8 mouse cellular contexts compared by ENCODE assay signal in genomic region chr14:76153003-76153675, GRCm38 (mm10). TPM values are rescaled to one million over a fixed set of nuclear protein-coding genes. Genes with fewer than 3 reads are reported as not detected.
DNase-seq lines count a peak whose midpoint lies in the region; ATAC-seq and TF ChIP-seq lines count a peak whose summit lies in the region.

No protein-coding gene starts in this region.

- no peaks in the 10 kb centered on the region for H3K9me3 ChIP-seq in kidney, postnatal 0 days (replicated peaks; ENCODE audit: low read length)
- no peaks in the 10 kb centered on the region for H3K9me3 ChIP-seq in ES-Bruce4 (replicated peaks; ENCODE audit: control insufficient read depth, insufficient read depth, low read length, poor library complexity, severe bottlenecking)
- H3K9me3 ChIP-seq in heart, postnatal 0 days (replicated peaks; ENCODE audit: control insufficient read depth, low read length): no peaks in the 10 kb centered on the region
- H3K9me3 ChIP-seq in liver, embryonic 13.5 days (replicated peaks): no peaks in the 10 kb centered on the region

- no peak for TF ChIP-seq POLR2A in ES-Bruce4 (IDR thresholded peaks at IDR 0.05; ENCODE audit: insufficient read depth, low read length)

- H3K36me3 ChIP-seq in kidney, postnatal 0 days (ENCODE audit: insufficient read depth, low read length): no peaks in the 10 kb centered on the region
- no peaks in the 10 kb centered on the region for H3K36me3 ChIP-seq in ES-Bruce4 (ENCODE audit: control insufficient read depth, insufficient read depth, low read length, poor library complexity, severe bottlenecking)
- no peaks in the 10 kb centered on the region for H3K36me3 ChIP-seq in heart, postnatal 0 days (replicated peaks; ENCODE audit: control insufficient read depth, insufficient read depth, low read length)
- H3K36me3 ChIP-seq in liver, embryonic 13.5 days: no peaks in the 10 kb centered on the region

- peak overlapping the region; percentile 21 for H3K4me3 ChIP-seq in kidney, postnatal 0 days (replicated peaks; ENCODE audit: low read depth, low read length)
- peak overlapping the region; percentile 83 for H3K4me3 ChIP-seq in ES-Bruce4 (ENCODE audit: low read depth, low read length)
- H3K4me3 ChIP-seq in heart, postnatal 0 days (ENCODE audit: low read depth, low read length): peak overlapping the region; percentile 90
- H3K4me3 ChIP-seq in liver, embryonic 13.5 days (replicated peaks): peak overlapping the region; percentile 81

- TF ChIP-seq EP300 in ES-Bruce4 (IDR thresholded peaks at IDR 0.05; ENCODE audit: insufficient read depth, low read depth, low read length): no peak
- TF ChIP-seq EP300 in heart, postnatal 0 days (IDR thresholded peaks at IDR 0.05; ENCODE audit: low read depth): no peak

- H3K4me2 ChIP-seq in kidney, postnatal 0 days (ENCODE audit: low read length): peak overlapping the region; percentile 73
- H3K4me2 ChIP-seq in heart, postnatal 0 days (ENCODE audit: low read depth, low read length): peak overlapping the region; percentile 91
- H3K4me2 ChIP-seq in liver, embryonic 13.5 days: peak overlapping the region; percentile 83

- no peak for TF ChIP-seq CTCF in kidney, postnatal 0 days (IDR thresholded peaks at IDR 0.05; ENCODE audit: low read depth)
- TF ChIP-seq CTCF in ES-Bruce4 (IDR thresholded peaks at IDR 0.05; ENCODE audit: low read depth, low read length): no peak
- no peak for TF ChIP-seq CTCF in heart, postnatal 0 days (IDR thresholded peaks at IDR 0.05; ENCODE audit: low read depth)

- H3K4me1 ChIP-seq in kidney, postnatal 0 days (replicated peaks; ENCODE audit: insufficient read depth, low read length): 0 out of 2 replicates have a peak, but pooled peaks cover 9% of the 10 kb centered on the region
- H3K4me1 ChIP-seq in ES-Bruce4 (ENCODE audit: control insufficient read depth, insufficient read depth, low read length): no peaks in the 10 kb centered on the region
- H3K4me1 ChIP-seq in heart, postnatal 0 days (ENCODE audit: control insufficient read depth, insufficient read depth): peaks cover 18% of the 10 kb centered on the region
- H3K4me1 ChIP-seq in liver, embryonic 13.5 days (replicated peaks): peaks cover 58% of the 10 kb centered on the region

- H3K9ac ChIP-seq in kidney, postnatal 0 days (ENCODE audit: low read depth, low read length): peak overlapping the region; percentile 29; the same call in 1 of the 2 replicates
- peak overlapping the region; percentile 51 for H3K9ac ChIP-seq in ES-Bruce4 (ENCODE audit: low read depth, poor library complexity, severe bottlenecking)
- H3K9ac ChIP-seq in heart, postnatal 0 days (replicated peaks; ENCODE audit: low read depth, low read length): peak overlapping the region; percentile 47
- peak overlapping the region; percentile 67 for H3K9ac ChIP-seq in liver, embryonic 13.5 days

- DNase-seq in kidney, postnatal 0 days (ENCODE audit: low spot score): peak; percentile 68
- DNase-seq in kidney, postnatal 25 days: no peak
- DNase-seq in embryo, embryonic 10 days (ENCODE audit: low spot score): peak; percentile 47
- DNase-seq in heart, postnatal 0 days (ENCODE audit: low spot score): no peak
- DNase-seq in liver, embryonic 13.5 days: peak; percentile 31
- DNase-seq in retina, postnatal 7 days (ENCODE audit: low read depth, low spot score): peak; percentile 11
- no peak for DNase-seq in urinary bladder, postnatal 36 days (ENCODE audit: low spot score in 2 of 2)

- ATAC-seq in kidney, postnatal 0 days (replicated peaks; ENCODE audit: low FRiP score, low read depth): 0 out of 2 replicates have a peak, but pooled peaks have one; percentile 3
- ATAC-seq in heart, postnatal 0 days (ENCODE audit: insufficient read depth, low read depth): no peak
- ATAC-seq in liver, embryonic 13.5 days (ENCODE audit: low read depth): peak; percentile 9

- H3K27ac ChIP-seq in kidney, postnatal 0 days: peak overlapping the region; percentile 99
- H3K27ac ChIP-seq in ES-Bruce4 (ENCODE audit: insufficient read depth, low read length): peak overlapping the region; percentile 66
- H3K27ac ChIP-seq in heart, postnatal 0 days (ENCODE audit: low read depth): peak overlapping the region; percentile 100
- peak overlapping the region; percentile 76 for H3K27ac ChIP-seq in liver, embryonic 13.5 days

- WGBS in kidney, postnatal 0 days: 5% methylated on average over 24 of the region's 24 CpGs
- WGBS in heart, postnatal 0 days: 2% methylated on average over 24 of the region's 24 CpGs
- 3% methylated on average over 24 of the region's 24 CpGs for WGBS in liver, embryonic 13.5 days (ENCODE audit: insufficient replicate concordance)

- H3K27me3 ChIP-seq in kidney, postnatal 0 days (ENCODE audit: insufficient read depth, low read length): no peaks in the 10 kb centered on the region
- H3K27me3 ChIP-seq in ES-Bruce4 (ENCODE audit: control insufficient read depth, insufficient read depth, low read length, poor library complexity, severe bottlenecking): no peaks in the 10 kb centered on the region
- H3K27me3 ChIP-seq in heart, postnatal 0 days (ENCODE audit: control insufficient read depth, insufficient read depth, low read length): no peaks in the 10 kb centered on the region
- H3K27me3 ChIP-seq in liver, embryonic 13.5 days: no peaks in the 10 kb centered on the region

RNA-seq across cellular contexts. Expression of gene Nufip1, which starts 42.4 kb away (rescaled TPM):
- 13.2 and 13.8 TPM in 2 replicates for polyA plus RNA-seq in kidney, postnatal 0 days (2015; fragmentation: Nextera tagmentation; extraction: Ambion mirVana)
- polyA plus RNA-seq in ES-Bruce4 (2011; ENCODE audit: insufficient read depth, insufficient read length, low read depth, missing spikeins): 27.2 and 30.5 TPM in 2 replicates
- 6.0 and 6.5 TPM in 2 replicates for total RNA-seq in heart, postnatal 0 days (2014; rRNA removed; ENCODE audit: low replicate concordance)
- polyA plus RNA-seq in heart, postnatal 0 days (2015; fragmentation: Nextera tagmentation; extraction: Ambion mirVana): 5.4 and 6.0 TPM in 2 replicates
- polyA plus RNA-seq in liver, embryonic 13.5 days (2015; fragmentation: Nextera tagmentation; extraction: Ambion mirVana): 8.8 and 10.1 TPM in 2 replicates

RNA-seq across cellular contexts. Expression of gene Gpalpp1, which starts 42.6 kb away (rescaled TPM):
- polyA plus RNA-seq in kidney, postnatal 0 days (2015; fragmentation: Nextera tagmentation; extraction: Ambion mirVana): 9.7 and 10.0 TPM in 2 replicates
- 27.5 and 30.5 TPM in 2 replicates for polyA plus RNA-seq in ES-Bruce4 (2011; ENCODE audit: insufficient read depth, insufficient read length, low read depth, missing spikeins)
- 8.8 and 11.4 TPM in 2 replicates for total RNA-seq in heart, postnatal 0 days (2014; rRNA removed; ENCODE audit: low replicate concordance)
- polyA plus RNA-seq in heart, postnatal 0 days (2015; fragmentation: Nextera tagmentation; extraction: Ambion mirVana): 5.8 and 6.2 TPM in 2 replicates
- polyA plus RNA-seq in liver, embryonic 13.5 days (2015; fragmentation: Nextera tagmentation; extraction: Ambion mirVana): 5.6 and 7.7 TPM in 2 replicates

Comparison
In these comparisons a context has a peak if more than half of its experiments do, and no peak if none do; other contexts are left out.
1. DNase-seq: peak in kidney, postnatal 0 days (single experiment), embryo, embryonic 10 days (single experiment), liver, embryonic 13.5 days (single experiment) and retina, postnatal 7 days (single experiment); none in kidney, postnatal 25 days (0 of 2), heart, postnatal 0 days (single experiment) and urinary bladder, postnatal 36 days (0 of 2).
2. H3K4me3 ChIP-seq: peak in every context shown above with its lines; median percentile 90 in heart, postnatal 0 days; 83 in ES-Bruce4; 81 in liver, embryonic 13.5 days; 21 in kidney, postnatal 0 days.
3. Peak in every context shown above with its lines, with median percentiles within 50 percentile points of each other: H3K27ac ChIP-seq, H3K4me2 ChIP-seq and H3K9ac ChIP-seq.